Mouse (Mus musculus) layer of hippocampus, postnatal 25 days (tissue): Measurements from ENCODE around the gene Ren1. TPM values are rescaled to one million over a fixed set of nuclear protein-coding genes. Genes with fewer than 3 reads are reported as not detected.

Experiments used
- DNase-seq, 2 experiments: peaks; one replicate each; pipeline ENCODE4 v3.0.0; 2022; ENCODE audit warnings: mixed read lengths in 2 of 2, low spot score in 1 of 2; ENCODE audit errors: extremely low spot score in 1 of 2
- total RNA-seq, 2 experiments: library from RNA; stranded (reverse); gene quantifications; 2 replicates each; pipeline ENCODE4 v1.2.3; 2021

Ren1 gene
- total RNA-seq, 2 experiments from 2014 or later, result not detected

DNA sequence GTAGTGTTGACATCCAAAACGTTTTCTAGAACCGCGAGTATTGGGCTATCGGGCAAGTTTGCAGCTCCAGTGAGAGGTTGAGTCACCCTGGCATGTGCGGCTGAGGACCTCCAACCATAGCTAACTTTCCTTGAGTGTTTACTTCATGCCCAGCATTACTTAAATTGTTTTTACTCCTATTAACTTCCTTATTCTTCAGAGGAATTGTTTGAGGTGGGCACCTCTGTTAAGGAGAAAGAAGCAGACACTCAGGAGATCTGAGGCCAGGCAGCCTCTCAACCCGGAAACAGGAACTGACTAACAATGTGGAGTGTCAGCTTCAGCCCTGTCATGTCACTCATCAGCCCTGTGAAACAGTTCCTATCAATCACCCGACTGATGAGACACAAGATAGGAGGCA lies 56.3 kb downstream of the Ren1 start:
- no peak for DNase-seq

GRCm38 (mm10) chr1:133407436-133407835 lies 57.1 kb downstream of the Ren1 start:
- DNase-seq, result no peak

- DNase-seq, result no peak
These were observed 58.0 kb downstream of the Ren1 start for GRCm38 (mm10) chr1:133408321-133408720.

DNA sequence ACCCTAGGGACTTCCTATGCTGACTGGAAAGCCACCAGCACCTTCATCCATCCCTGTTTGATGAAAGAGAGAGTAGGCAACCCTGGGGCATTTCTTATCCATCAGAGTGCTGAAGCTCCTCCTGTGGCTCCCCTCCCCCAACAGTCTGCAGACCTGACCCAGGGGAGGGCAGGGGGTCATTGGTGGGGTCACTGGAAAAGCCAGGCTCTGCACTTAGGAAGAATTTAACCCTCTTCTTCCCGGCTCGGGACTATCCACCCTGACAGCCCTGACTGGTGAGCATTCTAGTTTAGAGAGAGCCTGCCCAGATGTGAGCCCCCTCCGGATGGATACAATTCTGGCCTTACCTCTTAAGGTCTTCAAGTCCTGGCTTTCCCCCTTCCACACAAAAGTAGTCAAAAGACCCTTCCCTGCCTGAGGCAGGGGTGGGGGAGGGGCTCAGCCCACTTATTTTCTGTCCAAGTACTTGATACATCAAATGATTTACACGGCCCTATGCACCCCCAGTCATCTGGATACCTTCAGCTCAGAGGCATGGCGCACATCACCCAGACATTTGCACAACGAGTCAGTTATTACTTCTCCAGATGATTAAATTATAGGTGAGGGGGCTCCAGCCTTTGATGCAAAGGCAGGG lies 58.7 kb downstream of the Ren1 start:
- DNase-seq, result no peak

DNA sequence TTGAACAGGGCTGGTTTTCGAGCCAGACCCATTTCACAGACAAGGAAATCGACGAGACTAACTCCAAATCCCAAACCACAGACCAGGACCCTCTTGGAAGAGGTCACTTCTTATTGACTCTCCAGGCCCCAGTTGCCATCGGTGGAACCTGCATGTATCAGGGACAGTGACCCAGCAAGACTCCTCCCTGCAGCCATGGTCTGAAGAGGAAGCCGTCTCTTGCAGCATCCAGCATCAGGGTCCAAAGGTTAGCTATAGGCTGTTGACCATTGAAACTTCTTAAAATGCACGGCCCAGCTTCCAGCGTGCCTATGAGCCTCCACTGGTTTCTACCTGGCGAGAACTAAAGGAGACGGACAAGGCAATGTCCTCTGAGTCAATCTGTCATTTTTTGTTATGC lies 59.5 kb downstream of the Ren1 start:
- no peak for DNase-seq

Other genes with a start within 250 kb of the Ren1 start
- gene Ppp1r15b, start 219.4 kb upstream of the Ren1 start, total RNA-seq, result 10 to 100 TPM; 40.9 to 43.0 TPM
- gene Plekha6, start 186.3 kb upstream of the Ren1 start, total RNA-seq, result 10 to 100 TPM; 34.4 to 52.1 TPM
- gene Golt1a, start 40.7 kb upstream of the Ren1 start, total RNA-seq, result not detected
- gene Kiss1, start 28.6 kb upstream of the Ren1 start, total RNA-seq, result not detected
- 1 to 10 TPM; 1.8 to 2.7 TPM for gene Etnk2, start 13.1 kb downstream of the Ren1 start, total RNA-seq
- gene Sox13, start 73.9 kb downstream of the Ren1 start, total RNA-seq, result 1 to 10 TPM; 7.4 to 9.6 TPM